Mouse (Mus musculus) intestine, embryonic 15.5 days (tissue): ENCODE results near the gene Tmem184a. TPM values are rescaled to one million over a fixed set of nuclear protein-coding genes. Genes with fewer than 3 reads are reported as not detected.

Experiments used
- ATAC-seq: fragments of 200-750 bp; cut with Nextera tagmentation; 2 replicates; pipeline ENCODE4 v1.8.0; 2017; ENCODE audit warnings: moderate TSS enrichment, moderate library complexity
- H3K27ac ChIP-seq: fragments of 300-500 bp; sonication (generic); 2 replicates; pipeline ENCODE4 v1.5.1; 2015; ENCODE audit warnings: mild to moderate bottlenecking, inconsistent platforms
- H3K27me3 ChIP-seq: fragments of 300-500 bp; sonication (generic); replicated peaks from 2 replicates; pipeline ENCODE4 v1.6.1; 2015; ENCODE audit warnings: inconsistent platforms
- H3K36me3 ChIP-seq: fragments of 300-500 bp; sonication (generic); 2 replicates; pipeline ENCODE4 v1.6.1; 2015; ENCODE audit warnings: inconsistent platforms
- H3K4me1 ChIP-seq: fragments of 300-500 bp; sonication (generic); replicated peaks from 2 replicates; pipeline ENCODE4 v1.6.1; 2015; ENCODE audit warnings: inconsistent platforms
- H3K4me2 ChIP-seq: fragments of 300-500 bp; sonication (generic); replicated peaks from 2 replicates; pipeline ENCODE4 v1.6.1; 2015; ENCODE audit warnings: mild to moderate bottlenecking, inconsistent platforms
- H3K4me3 ChIP-seq: fragments of 300-500 bp; sonication (generic); replicated peaks from 2 replicates; pipeline ENCODE4 v1.5.1; 2015; ENCODE audit warnings: inconsistent platforms
- H3K9ac ChIP-seq: fragments of 300-500 bp; sonication (generic); 2 replicates; pipeline ENCODE4 v1.6.1; 2015; ENCODE audit warnings: inconsistent platforms
- H3K9me3 ChIP-seq: fragments of 300-500 bp; sonication (generic); 2 replicates; pipeline ENCODE4 v1.6.1; 2016; ENCODE audit warnings: inconsistent platforms
- WGBS: fragments of 180-500 bp; shearing (Covaris S2); methylation state at CpG from one replicate; pipeline ENCODE4 v1.1.7; 2015; 5-methylcytosine and 5-hydroxymethylcytosine counted together
- polyA plus RNA-seq: library from polyadenylated mRNA; unstranded; fragments of >200 nt; fragmentation: Nextera tagmentation; extraction: Ambion mirVana; gene quantifications from 2 replicates; pipeline ENCODE4 v1.2.1, GENCODE M21; 2015

The Tmem184a gene
- polyA plus RNA-seq, 1 experiment from 2014 or later, result 57.7 TPM

DNA sequence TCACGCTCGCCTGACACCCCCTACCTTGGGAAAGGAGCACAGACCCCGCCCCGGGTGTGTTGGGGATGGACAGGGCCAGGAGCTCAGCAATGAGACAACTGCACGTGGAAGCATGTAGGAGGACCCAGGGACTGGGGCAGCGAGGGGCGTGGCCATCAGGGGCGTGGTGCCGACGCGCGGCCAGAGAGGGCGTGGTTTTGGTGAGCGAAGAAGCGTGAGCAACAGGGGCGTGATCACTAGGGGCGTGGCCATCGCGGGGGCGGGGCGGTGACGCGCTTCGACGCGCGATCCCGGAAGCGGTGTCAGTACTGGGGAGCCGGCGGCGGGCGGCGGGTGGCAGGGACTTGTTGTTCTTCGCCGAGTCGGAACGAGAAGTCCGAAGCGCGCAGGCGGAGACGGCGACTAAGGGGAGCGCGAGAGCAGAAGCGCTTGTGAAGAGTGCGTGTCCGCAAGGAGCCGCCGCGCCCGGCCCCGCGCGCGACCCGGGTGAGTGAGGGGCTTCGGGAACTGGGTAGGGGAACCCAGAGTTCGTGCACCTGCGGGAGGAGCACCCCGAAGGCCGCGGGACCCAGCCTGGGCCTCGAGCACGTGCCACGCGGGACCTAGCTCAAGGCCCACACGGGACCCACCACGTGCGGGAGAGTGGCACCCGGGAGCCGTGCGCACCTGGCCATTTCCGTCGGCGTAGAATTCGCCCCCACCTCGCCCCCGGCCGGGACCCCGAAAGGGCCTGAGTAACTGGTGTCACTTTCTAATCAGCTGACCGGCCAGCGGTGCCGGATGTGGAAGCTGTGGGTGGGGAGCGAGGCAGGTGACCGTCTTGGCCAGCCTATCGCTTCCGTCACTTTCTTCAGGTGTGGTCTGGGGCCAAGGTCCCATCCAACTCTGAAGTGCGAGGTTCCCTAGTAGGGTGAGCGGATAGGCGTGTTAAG, 28.2 kb downstream of the Tmem184a start, which contains the start of gene Mafk:
TSS of gene Mafk (plus strand) at position 287 of the 932 bp plus-strand sequence.
- under 1% methylated on average over 92 of the region's 92 CpGs for WGBS
- peak; percentile 90 for ATAC-seq
- Histone ChIP-seq H3K27ac (peak within 1 kb of the TSS; percentile 90), H3K4me1 (peaks cover 45% of the 10 kb centered on the region), H3K27me3 (no peaks in the 10 kb centered on the region), H3K4me3 (peak within 1 kb of the TSS; percentile 78), H3K36me3 (no peaks in the 10 kb centered on the region), H3K4me2 (peak within 1 kb of the TSS; percentile 97), H3K9me3 (no peaks in the 10 kb centered on the region), H3K9ac (peak within 1 kb of the TSS; percentile 68)

GRCm38 (mm10) chr5:139789466-139789865, 30.3 kb downstream of the Tmem184a start:
- WGBS, result 54% methylated on average over 4 of the region's 4 CpGs
- peaks cover 27% of the 10 kb centered on the region for H3K4me1 ChIP-seq
- H3K27ac ChIP-seq, result no peak overlapping the region
- no peaks in the 10 kb centered on the region for H3K9me3 ChIP-seq
- H3K9ac ChIP-seq, result no peak overlapping the region
- H3K4me3 ChIP-seq, result no peak overlapping the region
- no peak for ATAC-seq
- no peaks in the 10 kb centered on the region for H3K36me3 ChIP-seq
- H3K4me2 ChIP-seq, result no peak overlapping the region
- no peaks in the 10 kb centered on the region for H3K27me3 ChIP-seq

GRCm38 (mm10) chr5:139781406-139781805, 38.3 kb downstream of the Tmem184a start:
- Histone ChIP-seq H3K27ac (no peak overlapping the region), H3K9me3 (no peaks in the 10 kb centered on the region), H3K27me3 (no peaks in the 10 kb centered on the region), H3K9ac (no peak overlapping the region), H3K36me3 (no peaks in the 10 kb centered on the region), H3K4me3 (no peak overlapping the region), H3K4me1 (no peaks in the 10 kb centered on the region), H3K4me2 (no peak overlapping the region)
- ATAC-seq, result no peak
- WGBS, result 78% methylated on average over 8 of the region's 8 CpGs

DNA sequence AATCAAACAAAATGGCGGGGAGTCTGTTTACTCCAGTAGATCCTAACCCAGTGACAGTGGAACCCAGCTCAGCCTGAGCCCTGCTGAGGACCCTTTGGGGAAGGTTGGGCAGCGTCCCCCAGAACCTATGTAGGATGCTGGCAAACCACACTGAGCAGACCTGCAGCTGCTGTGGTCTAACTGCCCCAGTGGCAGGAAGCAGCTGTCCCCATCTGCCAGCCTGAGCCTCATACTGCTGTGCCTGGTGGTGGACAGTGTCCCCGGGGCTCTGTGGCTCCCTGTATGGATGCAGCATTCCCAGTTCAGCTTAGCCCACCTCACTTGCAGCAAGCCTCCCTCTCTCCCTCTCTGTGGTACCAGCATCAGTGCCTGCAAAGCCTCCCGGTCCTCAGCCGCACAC, 42.8 kb downstream of the Tmem184a start:
- H3K4me1 ChIP-seq, result peaks cover 6% of the 10 kb centered on the region

DNA sequence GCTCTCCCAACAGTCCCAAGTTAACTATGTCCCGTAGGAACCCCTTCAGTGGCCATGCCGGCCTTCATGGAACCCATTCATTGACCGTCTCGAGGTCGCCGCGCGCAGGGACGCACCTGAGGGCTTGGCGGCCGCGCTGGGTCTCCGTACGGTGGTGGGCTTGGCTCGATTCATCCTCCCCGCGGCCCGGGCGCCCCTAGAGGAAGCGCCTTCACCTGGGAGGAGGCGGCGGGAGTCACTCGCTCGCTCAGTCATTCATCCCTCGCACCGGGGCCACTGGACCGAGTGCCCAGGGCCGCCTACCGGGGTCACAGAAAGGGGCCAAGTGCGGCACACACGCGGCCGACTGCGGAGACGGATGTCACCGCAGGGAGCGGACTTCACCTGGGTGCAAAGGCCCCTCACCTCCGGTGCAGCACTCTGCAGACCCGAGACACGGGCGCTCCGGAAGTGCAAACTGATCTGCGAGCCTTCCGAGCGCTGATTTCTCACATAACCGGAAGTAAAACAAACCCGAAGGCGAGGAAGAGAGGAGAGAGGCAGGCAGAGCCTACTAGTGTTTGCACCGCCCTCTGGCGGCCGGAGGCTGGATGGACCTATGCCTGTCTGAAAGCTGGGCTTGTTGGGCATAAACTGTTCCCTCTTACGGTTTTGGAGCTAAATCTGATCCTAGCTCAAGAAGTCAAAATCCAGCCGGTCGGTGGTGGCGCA, 44.3 kb downstream of the Tmem184a start, which contains the start of gene Ints1:
TSS of gene Ints1 (minus strand) at position 459 of the 711 bp plus-strand sequence.
- peak within 1 kb of the TSS; percentile 85 for H3K4me2 ChIP-seq
- peak; percentile 95 for ATAC-seq
- peak within 1 kb of the TSS; percentile 98 for H3K4me3 ChIP-seq
- H3K27ac ChIP-seq, result peak within 1 kb of the TSS; percentile 40; the same call in 1 of the 2 replicates
- H3K27me3 ChIP-seq, result no peaks in the 10 kb centered on the region
- H3K36me3 ChIP-seq, result peaks cover 19% of the 10 kb centered on the region
- peaks cover 6% of the 10 kb centered on the region for H3K4me1 ChIP-seq
- WGBS, result under 1% methylated on average over 55 of the region's 55 CpGs
- H3K9me3 ChIP-seq, result no peaks in the 10 kb centered on the region
- H3K9ac ChIP-seq, result peak within 1 kb of the TSS; percentile 87

More for the DNA sequence above, 42.8 kb downstream of the Tmem184a start:
- peaks cover 3% of the 10 kb centered on the region; the same call in 1 of the 2 replicates for H3K36me3 ChIP-seq
- no peaks in the 10 kb centered on the region for H3K27me3 ChIP-seq
- H3K4me3 ChIP-seq, result no peak overlapping the region
- ATAC-seq, result no peak
- H3K9me3 ChIP-seq, result no peaks in the 10 kb centered on the region
- H3K9ac ChIP-seq, result no peak overlapping the region
- WGBS, result 77% methylated on average over 5 of the region's 5 CpGs
- no peak overlapping the region for H3K27ac ChIP-seq
- no peak overlapping the region for H3K4me2 ChIP-seq

- H3K4me1 ChIP-seq, result no peaks in the 10 kb centered on the region
- H3K9ac ChIP-seq, result no peak overlapping the region
- no peaks in the 10 kb centered on the region for H3K9me3 ChIP-seq
- WGBS, result 93% methylated on average over 8 of the region's 8 CpGs
- ATAC-seq, result no peak
- peaks cover 64% of the 10 kb centered on the region for H3K36me3 ChIP-seq
- no peak overlapping the region for H3K4me3 ChIP-seq
- H3K27ac ChIP-seq, result no peak overlapping the region
- no peaks in the 10 kb centered on the region for H3K27me3 ChIP-seq
- H3K4me2 ChIP-seq, result no peak overlapping the region
Measured at GRCm38 (mm10) chr5:139768216-139768615, 51.5 kb downstream of the Tmem184a start.

GRCm38 (mm10) chr5:139764296-139764695, 55.4 kb downstream of the Tmem184a start:
- H3K4me3 ChIP-seq, result no peak overlapping the region
- H3K27me3 ChIP-seq, result no peaks in the 10 kb centered on the region
- H3K27ac ChIP-seq, result no peak overlapping the region
- H3K9ac ChIP-seq, result no peak overlapping the region
- no peak for ATAC-seq
- no peaks in the 10 kb centered on the region for H3K9me3 ChIP-seq
- WGBS, result 68% methylated on average over 11 of the region's 11 CpGs
- no peak overlapping the region for H3K4me2 ChIP-seq
- no peaks in the 10 kb centered on the region for H3K4me1 ChIP-seq
- peaks cover 63% of the 10 kb centered on the region for H3K36me3 ChIP-seq

DNA sequence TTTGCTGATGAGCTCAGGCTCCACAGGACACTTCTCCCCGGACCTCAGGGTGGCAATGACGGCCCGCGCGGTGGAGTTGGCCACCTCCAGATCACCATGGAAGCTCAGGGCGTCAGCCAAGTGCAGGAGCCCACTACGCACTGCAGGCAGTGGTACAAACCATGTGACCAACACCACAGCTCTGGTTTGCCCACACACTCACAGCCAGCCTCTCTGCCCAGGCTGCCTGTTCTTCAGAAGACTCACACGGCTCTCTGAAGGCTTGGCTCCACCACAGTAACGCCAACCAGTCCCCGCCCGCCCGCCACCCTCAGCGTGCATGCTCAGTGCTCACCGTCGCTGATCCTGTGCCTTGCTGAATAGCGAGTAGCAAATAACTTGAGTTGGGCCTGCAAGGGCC, 61.6 kb downstream of the Tmem184a start:
- Histone ChIP-seq H3K27me3 (no peaks in the 10 kb centered on the region), H3K9ac (no peak overlapping the region), H3K4me1 (no peaks in the 10 kb centered on the region), H3K4me2 (no peak overlapping the region), H3K9me3 (no peaks in the 10 kb centered on the region), H3K36me3 (peaks cover 61% of the 10 kb centered on the region), H3K27ac (no peak overlapping the region), H3K4me3 (no peak overlapping the region)
- WGBS, result 85% methylated on average over 16 of the region's 16 CpGs
- no peak for ATAC-seq

- WGBS, result 100% methylated on average over 2 of the region's 2 CpGs
- no peaks in the 10 kb centered on the region for H3K4me1 ChIP-seq
- H3K9me3 ChIP-seq, result no peaks in the 10 kb centered on the region
- H3K27ac ChIP-seq, result no peak overlapping the region
- no peak overlapping the region for H3K9ac ChIP-seq
- peaks cover 53% of the 10 kb centered on the region for H3K36me3 ChIP-seq
- H3K4me2 ChIP-seq, result no peak overlapping the region
- no peak overlapping the region for H3K4me3 ChIP-seq
- no peaks in the 10 kb centered on the region for H3K27me3 ChIP-seq
- no peak for ATAC-seq
Measured at GRCm38 (mm10) chr5:139756586-139756985, 63.1 kb downstream of the Tmem184a start.

- 89% methylated on average over 12 of the region's 12 CpGs for WGBS
Measured at GRCm38 (mm10) chr5:139756135-139756534, 63.6 kb downstream of the Tmem184a start.

GRCm38 (mm10) chr5:139754753-139755152, 65.0 kb downstream of the Tmem184a start:
- no peak for ATAC-seq
- WGBS, result 31% methylated on average over 12 of the region's 12 CpGs
- Histone ChIP-seq H3K27me3 (no peaks in the 10 kb centered on the region), H3K9ac (no peak overlapping the region), H3K27ac (no peak overlapping the region), H3K4me2 (no peak overlapping the region), H3K4me1 (no peaks in the 10 kb centered on the region), H3K36me3 (peaks cover 43% of the 10 kb centered on the region), H3K4me3 (no peak overlapping the region), H3K9me3 (no peaks in the 10 kb centered on the region)

More at GRCm38 (mm10) chr5:139756135-139756534, 63.6 kb downstream of the Tmem184a start:
- H3K4me2 ChIP-seq, result no peak overlapping the region
- H3K9ac ChIP-seq, result no peak overlapping the region
- no peak overlapping the region for H3K4me3 ChIP-seq
- H3K4me1 ChIP-seq, result no peaks in the 10 kb centered on the region
- no peaks in the 10 kb centered on the region for H3K27me3 ChIP-seq
- no peak for ATAC-seq
- H3K27ac ChIP-seq, result no peak overlapping the region
- peaks cover 54% of the 10 kb centered on the region for H3K36me3 ChIP-seq
- no peaks in the 10 kb centered on the region for H3K9me3 ChIP-seq
